Mouse (Mus musculus) brain, adult 2 months (tissue): ENCODE results near the gene Nprl3.
"Not testable (repeated sequence)": the region's sequence is repeated elsewhere in the genome, so short reads cannot be mapped to it uniquely, and the experiment has no call there.

Experiments used
- DNase-seq: peaks from one replicate; pipeline ENCODE4 v3.0.0; 2011; ENCODE audit warnings: low read depth, low spot score

Nprl3 gene

DNA sequence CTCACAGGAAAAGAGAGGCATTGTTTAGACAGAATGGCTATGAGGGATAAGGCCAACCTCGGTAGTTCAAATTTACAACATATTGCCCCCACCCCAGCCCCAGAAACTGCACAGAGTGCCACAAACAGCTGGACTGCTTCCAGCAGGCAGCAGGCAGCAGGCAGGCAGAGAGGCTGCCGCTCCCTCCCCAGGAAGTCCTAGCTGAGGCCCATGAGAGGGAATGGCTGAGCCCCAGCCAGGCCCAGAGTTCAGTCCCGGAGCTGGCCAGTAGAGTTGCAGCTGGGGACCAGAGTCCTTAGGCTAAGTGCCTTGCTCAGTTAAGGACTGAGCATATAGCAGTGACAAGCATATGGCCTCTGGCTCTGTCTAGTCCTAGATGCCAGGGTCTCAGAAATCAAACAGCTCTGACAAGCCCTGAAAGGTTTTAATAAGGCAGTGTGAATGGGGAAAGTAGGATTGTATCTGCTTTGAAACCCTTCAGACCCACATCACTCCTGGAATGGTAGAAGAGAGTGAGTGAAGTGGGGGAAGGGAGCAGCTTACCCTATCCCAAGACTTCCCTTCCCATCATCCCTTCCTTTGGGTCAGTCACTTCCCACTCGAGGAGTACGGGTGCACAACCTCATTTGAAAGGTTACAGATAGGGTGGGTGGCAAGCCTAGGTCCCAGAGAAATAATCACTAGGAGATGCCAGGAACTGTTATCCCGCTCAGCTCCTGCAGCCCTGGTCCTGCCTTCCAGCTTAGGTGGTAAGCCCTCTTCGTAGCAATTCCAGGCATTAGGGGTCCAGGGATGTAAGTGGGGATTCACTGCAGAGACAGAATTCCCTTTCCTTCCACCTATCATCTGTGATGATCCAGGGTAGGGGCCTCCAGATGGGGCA is 42.0 kb downstream of the Nprl3 start:
- no peak for DNase-seq

GRCm38 (mm10) chr11:32224468-32225139 is 42.9 kb downstream of the Nprl3 start:
- peak; percentile 54 for DNase-seq

GRCm38 (mm10) chr11:32223297-32223967 is 44.1 kb downstream of the Nprl3 start:
- no peak for DNase-seq

- peak; percentile 50 for DNase-seq
These were observed 44.8 kb downstream of the Nprl3 start for GRCm38 (mm10) chr11:32222570-32223194.

DNA sequence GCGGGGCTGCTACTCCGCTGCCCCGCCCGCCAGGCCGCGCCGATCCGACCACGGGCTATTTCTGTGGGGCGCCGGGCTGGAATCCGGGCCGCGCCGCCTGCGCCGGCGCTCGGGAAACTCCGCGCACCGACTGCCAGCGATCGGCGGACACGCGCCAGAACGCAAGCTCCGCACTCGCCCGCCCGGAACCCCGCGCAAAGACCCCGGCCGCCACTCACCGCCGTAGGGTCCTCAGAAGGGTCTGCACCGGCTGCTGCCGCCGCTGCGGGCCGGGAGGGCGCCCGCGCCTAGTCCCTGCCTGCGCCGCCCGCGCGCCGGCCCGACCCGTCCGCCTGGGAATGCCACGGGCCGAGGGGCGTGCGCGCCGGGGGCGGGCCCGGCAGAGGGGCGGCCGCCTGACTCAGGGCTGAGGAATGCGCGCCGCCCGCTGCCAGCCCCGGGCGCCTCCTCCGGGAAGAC is 45.5 kb downstream of the Nprl3 start, which contains the start of gene Rhbdf1:
Gene Rhbdf1, minus strand, starts transcription at position 350 of the 459 bp plus-strand sequence.
- no peak for DNase-seq

DNA sequence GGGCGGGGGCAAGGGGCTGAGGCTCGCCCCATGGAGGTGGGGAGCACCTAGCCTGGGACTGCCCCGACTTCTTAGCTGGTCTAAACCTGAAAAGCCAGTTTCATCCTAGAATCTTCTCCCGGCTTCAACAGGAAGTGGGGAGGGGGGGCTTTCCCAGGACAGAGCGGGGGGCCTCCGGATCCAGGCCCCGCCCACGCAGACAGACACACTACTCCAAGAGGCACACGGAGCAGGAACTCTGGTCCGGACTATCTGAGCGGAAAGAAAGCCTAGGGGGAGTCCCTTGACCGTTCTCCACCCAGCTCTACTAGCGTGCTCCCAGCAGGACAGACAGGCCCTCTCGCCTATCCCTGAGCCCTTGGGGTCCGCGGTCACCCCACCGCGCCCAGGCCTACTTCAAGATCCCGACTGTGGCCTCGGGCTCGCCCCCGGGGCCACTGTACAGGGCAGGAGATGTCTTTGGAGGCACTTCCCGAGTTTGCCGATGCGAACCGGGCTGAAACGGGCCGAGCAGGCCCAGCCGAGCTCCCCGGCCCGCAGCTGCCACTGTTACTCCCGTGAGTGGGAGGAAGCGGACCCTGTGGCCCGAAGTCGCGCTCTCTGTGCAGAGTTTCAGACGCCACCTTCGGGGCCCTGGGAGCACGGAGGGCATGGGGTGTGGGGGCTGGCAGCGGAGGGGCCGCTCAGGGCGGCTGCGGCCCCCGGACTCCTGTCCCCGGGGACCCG is 46.1 kb downstream of the Nprl3 start:
- DNase-seq = no peak

DNA sequence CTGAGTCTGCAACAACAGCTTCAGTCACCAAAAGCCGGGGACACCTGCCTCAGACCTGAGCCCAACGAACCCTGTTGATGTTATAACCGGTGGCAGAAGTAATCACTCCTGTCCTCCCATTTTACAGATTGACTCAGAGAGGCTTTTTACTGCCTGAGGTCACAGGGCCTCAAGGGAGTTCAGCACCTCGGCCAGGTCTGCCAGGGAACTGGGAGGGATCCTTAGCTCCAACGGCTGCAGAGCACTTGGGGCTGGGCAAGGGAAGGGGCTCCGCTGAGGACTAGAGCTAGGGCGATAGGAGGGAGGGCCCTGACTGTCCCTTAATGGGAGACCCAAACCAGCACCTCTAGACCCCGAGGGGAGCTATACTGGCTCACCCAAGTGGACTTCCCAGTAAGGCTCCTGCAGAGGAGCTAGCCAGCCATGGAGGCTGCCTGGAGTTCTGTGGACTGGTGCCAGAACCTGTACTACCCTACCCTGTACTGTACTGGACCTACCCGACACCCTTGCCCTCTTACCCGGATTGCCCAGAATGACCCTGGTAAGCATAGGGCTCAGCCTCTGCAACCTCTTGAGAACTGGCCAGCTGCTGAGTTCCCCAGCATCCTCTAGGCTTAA is 46.8 kb downstream of the Nprl3 start:
- DNase-seq = no peak

DNA sequence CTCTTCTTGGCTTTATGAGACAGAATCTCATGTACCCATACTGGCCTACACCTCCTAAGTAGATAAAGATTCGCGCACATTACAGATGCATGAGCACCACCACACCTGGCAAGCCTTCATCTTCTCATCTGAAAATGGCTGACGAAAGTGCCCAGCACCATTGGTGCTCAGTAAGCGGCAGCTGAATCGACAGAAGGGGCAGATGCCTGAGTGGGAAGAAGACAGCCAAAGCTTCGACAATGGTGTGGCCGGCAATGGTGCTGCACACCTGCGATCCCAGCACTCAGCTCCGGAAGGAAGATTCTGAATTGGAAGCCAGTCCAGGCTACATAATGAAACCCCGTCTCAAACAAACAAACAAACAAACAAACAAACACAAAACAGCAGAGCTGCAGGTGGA is 48.2 kb downstream of the Nprl3 start:
- peak; percentile 53 for DNase-seq

- DNase-seq = peak; percentile 39
These were observed 48.9 kb downstream of the Nprl3 start for GRCm38 (mm10) chr11:32218501-32219050.

DNA sequence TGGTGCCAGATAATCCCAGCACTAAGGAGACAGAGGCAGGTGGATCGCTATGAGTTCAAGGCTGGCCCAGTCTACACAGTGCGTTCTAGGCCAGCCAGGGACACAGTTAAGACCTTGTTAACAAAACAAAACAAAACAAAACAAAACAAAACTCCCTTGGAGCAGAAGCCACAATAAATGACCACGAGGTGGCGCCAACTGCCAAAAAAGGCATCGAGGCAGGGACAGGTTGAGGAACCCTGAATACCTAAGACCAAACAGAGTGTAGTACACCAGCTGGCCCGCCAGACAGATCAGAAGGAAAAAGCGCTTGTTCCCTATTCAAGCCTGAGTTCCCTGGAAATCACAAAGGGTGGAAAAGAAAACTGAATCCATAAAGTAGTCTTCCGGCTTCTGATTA is 50.7 kb downstream of the Nprl3 start:
- peak; percentile 93 for DNase-seq

GRCm38 (mm10) chr11:32215372-32216162 is 51.9 kb downstream of the Nprl3 start:
- DNase-seq = no peak

GRCm38 (mm10) chr11:32210623-32211022 is 56.9 kb downstream of the Nprl3 start:
- no peak for DNase-seq

- DNase-seq = peak; percentile 99
These were observed 62.2 kb downstream of the Nprl3 start, which contains the start of gene Snrnp25 for GRCm38 (mm10) chr11:32205058-32205873. Gene Snrnp25, plus strand, starts transcription at chr11:32205415.

GRCm38 (mm10) chr11:32201922-32202685 is 65.4 kb downstream of the Nprl3 start:
- DNase-seq = no peak

DNA sequence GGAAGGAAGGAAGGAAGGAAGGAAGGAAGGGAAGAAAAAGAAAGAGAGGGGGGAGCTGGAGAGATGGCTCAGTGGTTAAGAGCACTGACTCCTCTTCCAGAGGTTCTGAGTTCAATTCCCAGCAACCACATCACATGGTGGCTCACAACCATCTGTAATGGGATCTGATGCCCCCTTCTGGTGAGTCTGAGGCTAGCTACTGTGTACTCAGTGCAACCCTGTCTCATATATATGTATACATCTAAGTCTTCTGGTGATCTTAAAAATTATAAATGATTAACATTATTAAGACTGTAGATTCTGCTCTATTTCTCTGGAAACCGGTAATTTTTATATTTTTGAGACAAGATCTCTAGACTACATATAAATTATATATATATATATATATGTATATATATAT is 66.5 kb downstream of the Nprl3 start:
- not testable (repeated sequence) for DNase-seq

DNA sequence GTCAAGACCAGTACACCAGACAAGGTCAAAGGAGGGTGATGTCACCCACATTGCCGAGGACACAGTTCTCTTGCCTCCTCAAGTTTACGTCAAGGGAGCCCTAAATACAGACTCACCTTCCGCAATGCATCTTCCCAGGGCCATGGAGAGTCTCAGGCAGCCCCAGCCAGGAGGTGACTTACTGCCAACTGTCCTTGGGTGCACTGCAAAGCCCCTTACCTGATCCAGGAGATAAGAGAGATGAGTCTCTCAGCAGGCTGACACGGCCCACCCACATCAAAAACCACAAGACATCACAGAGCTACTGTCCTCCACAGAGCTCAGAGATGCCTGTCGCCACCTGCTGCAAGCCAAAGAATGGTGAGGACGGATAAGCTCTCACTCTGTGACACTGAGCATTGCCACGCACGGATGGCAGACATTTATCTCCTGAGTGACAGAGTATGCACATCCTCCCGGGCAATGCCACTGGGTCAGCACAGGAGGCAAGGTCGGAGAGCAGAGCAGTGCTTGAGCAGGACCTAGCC is 67.4 kb downstream of the Nprl3 start, which contains the start of gene Il9r:
Gene Il9r, minus strand, starts transcription at position 205 of the 527 bp plus-strand sequence.
- DNase-seq = no peak

GRCm38 (mm10) chr11:32199230-32199629 is 68.3 kb downstream of the Nprl3 start:
- no peak for DNase-seq
